Mouse (Mus musculus) hindbrain, embryonic 13.5 days (tissue): ENCODE data around the gene Sult1c1. TPM values are rescaled to one million over a fixed set of nuclear protein-coding genes. Genes with fewer than 3 reads are reported as not detected.
"Not testable (repeated sequence)": the region's sequence is repeated elsewhere in the genome, so short reads cannot be mapped to it uniquely, and the experiment has no call there.

Experiments used
- ATAC-seq: fragments of 200-750 bp; cut with Nextera tagmentation; 2 replicates; pipeline ENCODE4 v1.8.0; 2017; ENCODE audit warnings: moderate TSS enrichment; ENCODE audit not compliant: low FRiP score
- H3K27ac ChIP-seq: fragments of 300-500 bp; sonication (generic); 2 replicates; pipeline ENCODE4 v1.5.1; 2015; ENCODE audit warnings: inconsistent platforms, mild to moderate bottlenecking, moderate library complexity
- H3K27me3 ChIP-seq: fragments of 300-500 bp; sonication (generic); 2 replicates; pipeline ENCODE4 v1.6.1; 2015; ENCODE audit warnings: mild to moderate bottlenecking, inconsistent platforms
- H3K36me3 ChIP-seq: fragments of 300-500 bp; sonication (generic); 2 replicates; pipeline ENCODE4 v1.6.1; 2015; ENCODE audit warnings: mild to moderate bottlenecking, inconsistent platforms
- H3K4me1 ChIP-seq: fragments of 300-500 bp; sonication (generic); replicated peaks from 2 replicates; pipeline ENCODE4 v1.6.1; 2015; ENCODE audit warnings: inconsistent platforms
- H3K4me2 ChIP-seq: fragments of 300-500 bp; sonication (generic); 2 replicates; pipeline ENCODE4 v1.6.1; 2015; ENCODE audit warnings: inconsistent platforms, mild to moderate bottlenecking, moderate library complexity
- H3K4me3 ChIP-seq: fragments of 300-500 bp; sonication (generic); 2 replicates; pipeline ENCODE4 v1.5.1; 2015; ENCODE audit warnings: mild to moderate bottlenecking, inconsistent platforms
- H3K9ac ChIP-seq: fragments of 300-500 bp; sonication (generic); 2 replicates; pipeline ENCODE4 v1.6.1; 2015; ENCODE audit warnings: mild to moderate bottlenecking, inconsistent platforms
- H3K9me3 ChIP-seq: fragments of 300-500 bp; sonication (generic); 2 replicates; pipeline ENCODE4 v1.6.1; 2016; ENCODE audit warnings: inconsistent platforms
- WGBS: fragments of 180-500 bp; shearing (Covaris S2); methylation state at CpG from one replicate; pipeline ENCODE4 v1.1.7; 2015; 5-methylcytosine and 5-hydroxymethylcytosine counted together
- polyA plus RNA-seq: library from polyadenylated mRNA; unstranded; fragments of >200 nt; fragmentation: Nextera tagmentation; extraction: Ambion mirVana; gene quantifications from 2 replicates; pipeline ENCODE4 v1.2.1, GENCODE M21; 2015

Gene Sult1c1
- polyA plus RNA-seq: not detected in 2 replicates

DNA sequence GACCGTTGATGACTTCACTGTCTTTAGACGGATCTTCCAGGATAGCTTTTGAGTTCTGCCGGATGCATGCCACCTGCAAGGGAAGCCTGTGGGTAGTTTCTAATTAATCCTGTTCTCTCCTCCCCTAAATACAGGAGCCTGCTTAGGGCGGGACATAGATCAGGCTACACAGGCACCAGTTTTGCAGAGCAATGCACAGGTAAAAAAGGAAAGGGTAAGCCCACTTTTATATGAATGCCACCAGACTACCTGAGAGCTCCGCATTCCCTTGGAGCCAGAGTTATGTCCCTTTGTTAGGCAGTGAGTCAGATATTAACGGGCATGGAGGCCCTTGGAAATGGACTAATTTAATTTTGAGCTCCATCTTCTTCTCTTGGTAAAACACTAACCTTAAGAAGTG lies at the start of gene Sult1c1:
TSS of gene Sult1c1 (minus strand) at position 101 of the 400 bp plus-strand sequence.
- no peaks in the 10 kb centered on the region for H3K4me1 ChIP-seq
- 93% methylated on average over 6 of the region's 6 CpGs for WGBS
- no peak within 1 kb of the TSS for H3K9ac ChIP-seq
- no peak within 1 kb of the TSS for H3K4me2 ChIP-seq
- no peak for ATAC-seq
- H3K9me3 ChIP-seq: no peaks in the 10 kb centered on the region
- no peak within 1 kb of the TSS for H3K27ac ChIP-seq
- H3K27me3 ChIP-seq: no peaks in the 10 kb centered on the region
- H3K36me3 ChIP-seq: no peaks in the 10 kb centered on the region
- H3K4me3 ChIP-seq: no peak within 1 kb of the TSS

DNA sequence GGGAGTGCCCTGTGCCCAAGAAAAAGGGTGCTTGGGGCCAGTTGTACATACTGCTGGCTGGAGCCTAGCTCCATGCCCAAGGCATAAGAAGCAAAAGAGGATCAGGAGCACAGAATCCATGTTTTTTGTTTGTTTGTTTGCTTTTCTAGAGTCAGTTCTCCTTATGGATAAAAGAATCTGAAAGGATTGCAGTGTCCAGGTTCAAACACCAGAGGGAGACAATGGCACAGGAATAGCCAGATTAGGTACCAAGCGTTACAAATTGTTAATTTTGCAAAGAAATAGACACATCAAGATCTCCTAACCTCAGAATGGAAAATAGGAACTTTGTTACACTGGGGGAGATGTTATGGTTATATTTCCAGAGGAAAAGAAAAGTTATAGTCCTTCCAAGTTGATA lies 23.7 kb upstream of the Sult1c1 start:
- Histone ChIP-seq H3K27me3 (no peaks in the 10 kb centered on the region), H3K4me3 (no peak overlapping the region), H3K27ac (no peak overlapping the region), H3K4me1 (no peaks in the 10 kb centered on the region), H3K9me3 (no peaks in the 10 kb centered on the region), H3K4me2 (no peak overlapping the region), H3K9ac (no peak overlapping the region), H3K36me3 (no peaks in the 10 kb centered on the region)
- ATAC-seq: no peak
- 19% methylated on average over 1 of the region's 1 CpGs for WGBS

DNA sequence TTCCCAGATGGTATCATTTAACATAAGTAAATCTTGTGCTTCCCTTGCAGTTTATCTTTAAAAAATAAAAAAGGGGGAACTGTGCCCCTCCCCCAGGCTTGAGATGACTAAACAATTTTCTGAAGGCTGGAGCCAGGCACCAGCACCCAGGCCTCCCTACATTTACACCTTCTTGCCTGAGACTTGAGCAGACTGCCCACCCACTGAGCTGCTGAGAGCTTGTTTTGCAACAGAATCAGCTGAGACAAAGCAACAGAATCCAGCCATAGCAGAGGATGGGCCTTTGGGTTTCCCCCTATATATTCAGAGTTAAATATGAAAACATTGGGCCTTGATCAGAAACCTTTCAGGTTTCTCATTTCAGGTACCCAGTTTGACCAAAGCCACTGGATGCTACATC lies 20.7 kb upstream of the Sult1c1 start:
- Histone ChIP-seq H3K4me3 (no peak overlapping the region), H3K27me3 (no peaks in the 10 kb centered on the region), H3K4me2 (no peak overlapping the region), H3K4me1 (no peaks in the 10 kb centered on the region), H3K27ac (no peak overlapping the region), H3K9me3 (no peaks in the 10 kb centered on the region), H3K9ac (no peak overlapping the region), H3K36me3 (no peaks in the 10 kb centered on the region)
- no peak for ATAC-seq

DNA sequence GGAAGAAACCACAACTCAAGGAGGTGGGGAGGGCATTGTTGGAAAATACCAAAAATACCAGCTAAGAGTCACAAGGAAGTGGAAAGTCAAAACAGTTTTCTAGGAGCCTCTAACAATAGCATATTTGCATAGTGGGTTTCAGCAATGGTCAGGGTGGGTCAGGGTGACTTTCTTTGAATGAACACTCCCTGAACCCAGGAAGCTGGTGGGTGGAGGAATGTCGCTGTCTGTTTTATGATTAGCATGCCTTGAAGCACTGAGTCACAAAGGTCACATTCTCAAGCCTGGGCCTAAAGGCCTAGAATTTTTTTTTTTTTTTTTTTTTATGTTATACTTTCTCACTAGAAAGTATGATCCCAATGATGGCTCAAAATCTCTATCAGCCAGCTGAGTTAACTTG lies 20.1 kb upstream of the Sult1c1 start:
- not testable (repeated sequence) for H3K4me2 ChIP-seq, H3K36me3 ChIP-seq, H3K27ac ChIP-seq, H3K4me1 ChIP-seq, ATAC-seq, H3K27me3 ChIP-seq, H3K4me3 ChIP-seq, H3K9ac ChIP-seq, H3K9me3 ChIP-seq
- 59% methylated on average over 1 of the region's 1 CpGs for WGBS

DNA sequence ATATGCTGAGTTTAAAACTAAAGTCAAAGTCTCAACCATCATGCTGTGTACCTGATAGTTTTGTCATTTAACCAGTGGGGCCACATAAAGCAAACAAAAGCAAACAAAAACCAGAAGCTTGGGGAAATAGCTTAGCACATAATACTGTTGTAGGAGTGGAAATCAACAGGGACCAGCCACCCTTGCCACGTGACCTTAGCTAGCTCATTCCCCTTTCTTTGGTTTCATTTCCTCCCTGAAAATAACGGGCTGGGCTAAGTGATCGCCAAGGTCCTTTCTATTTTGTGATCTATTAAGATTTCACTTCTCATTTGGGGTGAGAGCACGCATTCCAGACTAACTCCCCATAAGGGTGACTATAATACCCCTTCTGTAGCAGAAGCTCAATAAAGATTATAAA lies 13.0 kb upstream of the Sult1c1 start:
- no peak overlapping the region for H3K4me3 ChIP-seq
- WGBS: 90% methylated on average over 4 of the region's 4 CpGs
- H3K9me3 ChIP-seq: no peaks in the 10 kb centered on the region
- no peak overlapping the region for H3K27ac ChIP-seq
- no peaks in the 10 kb centered on the region for H3K4me1 ChIP-seq
- no peaks in the 10 kb centered on the region for H3K27me3 ChIP-seq
- no peaks in the 10 kb centered on the region for H3K36me3 ChIP-seq
- no peak overlapping the region for H3K4me2 ChIP-seq
- ATAC-seq: no peak
- no peak overlapping the region for H3K9ac ChIP-seq

DNA sequence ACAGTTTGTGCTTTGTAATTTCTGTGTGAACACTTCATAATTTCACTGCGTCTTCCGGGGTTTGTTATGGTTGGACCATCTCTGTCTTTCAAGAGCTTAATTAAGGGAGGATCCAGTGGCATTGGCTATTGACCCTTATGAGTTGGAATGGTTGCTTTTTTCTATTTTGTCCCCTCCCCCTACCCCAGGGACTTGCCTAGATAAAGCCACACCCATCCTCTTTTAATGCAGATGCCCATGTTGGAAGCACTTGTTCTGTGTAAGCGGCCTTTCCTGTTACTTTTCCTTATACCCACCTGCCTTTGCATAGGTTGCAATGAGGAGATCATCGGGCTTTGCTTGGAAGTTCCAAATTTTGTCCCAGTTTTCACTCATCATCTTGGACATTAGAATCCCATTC lies 16.9 kb downstream of the Sult1c1 start:
- H3K9ac ChIP-seq: no peak overlapping the region
- H3K4me3 ChIP-seq: no peak overlapping the region
- H3K9me3 ChIP-seq: no peaks in the 10 kb centered on the region
- H3K4me2 ChIP-seq: no peak overlapping the region
- H3K27ac ChIP-seq: no peak overlapping the region
- no peaks in the 10 kb centered on the region for H3K27me3 ChIP-seq
- ATAC-seq: no peak
- no peaks in the 10 kb centered on the region for H3K4me1 ChIP-seq
- no peaks in the 10 kb centered on the region for H3K36me3 ChIP-seq
- 85% methylated on average over 4 of the region's 4 CpGs for WGBS

DNA sequence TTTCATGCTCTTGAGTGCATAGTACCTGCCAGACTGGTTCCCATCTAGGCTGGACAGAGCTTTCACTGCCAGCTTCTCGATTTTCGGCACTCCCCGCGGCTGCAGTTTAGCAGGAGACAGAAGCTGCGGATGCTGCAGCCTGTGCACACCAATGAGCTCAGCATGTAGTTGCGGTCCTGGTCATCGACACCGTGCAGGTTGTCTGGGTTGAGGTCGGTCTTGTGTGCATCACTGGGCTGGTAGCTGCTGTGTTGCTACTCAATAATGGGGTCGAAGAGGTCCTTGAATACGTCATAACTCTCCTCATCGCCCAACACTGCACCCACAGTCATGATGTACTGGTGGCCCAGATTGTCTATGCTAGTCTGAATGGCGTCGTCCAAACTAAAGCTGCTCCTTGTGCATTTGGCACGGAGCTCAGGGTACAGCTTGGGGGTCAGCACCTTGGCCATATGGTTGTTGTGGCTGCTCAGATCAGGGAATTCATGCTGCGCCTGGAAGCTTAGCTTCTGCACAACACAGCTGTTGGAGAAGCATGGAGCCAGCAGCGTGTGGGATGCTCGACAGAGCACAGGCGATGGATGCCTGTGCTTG lies 48.8 kb downstream of the Sult1c1 start:
- Histone ChIP-seq H3K9ac (no peak overlapping the region), H3K4me3 (no peak overlapping the region), H3K4me2 (no peak overlapping the region), H3K4me1 (no peaks in the 10 kb centered on the region), H3K9me3 (no peaks in the 10 kb centered on the region), H3K27me3 (no peaks in the 10 kb centered on the region), H3K36me3 (no peaks in the 10 kb centered on the region), H3K27ac (no peak overlapping the region)
- WGBS: 92% methylated on average over 19 of the region's 19 CpGs
- ATAC-seq: peak; percentile 7; the same call in 1 of the 2 replicates

DNA sequence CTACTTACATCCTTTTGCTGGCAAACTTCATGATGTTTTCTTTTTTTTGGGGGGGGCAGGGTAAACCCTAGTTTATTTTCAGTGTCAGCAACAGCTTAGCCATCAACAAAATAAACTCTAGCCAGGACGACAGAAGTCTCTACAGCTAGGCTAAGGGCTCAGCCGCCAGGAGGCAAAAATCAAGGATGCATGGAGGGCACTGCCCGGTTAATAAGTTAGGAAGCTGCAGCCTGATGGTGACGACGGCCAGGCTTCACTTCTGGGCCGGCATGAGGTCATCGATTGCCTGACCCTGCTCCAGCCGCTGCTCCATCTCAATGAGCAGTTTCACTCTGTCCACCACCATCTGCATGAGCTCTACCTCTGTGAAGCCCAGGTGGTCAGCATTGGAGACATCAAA lies 49.7 kb downstream of the Sult1c1 start:
- WGBS: 91% methylated on average over 8 of the region's 8 CpGs
- no peak overlapping the region for H3K9ac ChIP-seq
- no peak overlapping the region for H3K4me2 ChIP-seq
- H3K36me3 ChIP-seq: no peaks in the 10 kb centered on the region
- H3K27me3 ChIP-seq: no peaks in the 10 kb centered on the region
- H3K4me3 ChIP-seq: no peak overlapping the region
- ATAC-seq: no peak
- no peaks in the 10 kb centered on the region for H3K9me3 ChIP-seq
- H3K4me1 ChIP-seq: no peaks in the 10 kb centered on the region
- no peak overlapping the region for H3K27ac ChIP-seq

Other genes starting within 250 kb of the Sult1c1 start
- gene Sult1c2, start 144.3 kb downstream of the Sult1c1 start, polyA plus RNA-seq: not detected in 2 replicates